Mouse (Mus musculus): Measurements from ENCODE around the gene Dnaaf3. TPM values are rescaled to one million over a fixed set of nuclear protein-coding genes. Genes with fewer than 3 reads are reported as not detected.
A peak's percentile ranks its signal among the peaks of the same experiment; 100 is the strongest.

Dnaaf3 gene
- total and polyA plus RNA-seq, 2 experiments from 2014 or later = 2.0 to 2.2 TPM

- DNase-seq = no peak
- H3K27ac ChIP-seq (ENCODE audit: low read depth, low read length) = no peak overlapping the region
- TF ChIP-seq CTCF (IDR thresholded peaks at IDR 0.05; ENCODE audit: low read depth) = no peak
- H3K27me3 ChIP-seq (ENCODE audit: insufficient read depth, low read length) = no peaks in the 10 kb centered on the region
- H3K4me3 ChIP-seq (ENCODE audit: low read depth, low read length) = no peak overlapping the region
- no peak for ATAC-seq
- H3K4me1 ChIP-seq (ENCODE audit: insufficient read depth) = 0 out of 2 replicates have a peak, but pooled peaks cover 4% of the 10 kb centered on the region
- H3K9ac ChIP-seq = no peak overlapping the region
- no peaks in the 10 kb centered on the region for H3K9me3 ChIP-seq (ENCODE audit: low read length)
- H3K36me3 ChIP-seq (ENCODE audit: insufficient read depth) = peaks cover 63% of the 10 kb centered on the region
- no peak overlapping the region for H3K4me2 ChIP-seq (ENCODE audit: low read depth)
- WGBS = 90% methylated on average over 12 of the region's 12 CpGs
Measured at GRCm38 (mm10) chr7:4482281-4482680, 50.0 kb downstream of the Dnaaf3 start.

- no peak overlapping the region for H3K27ac ChIP-seq (ENCODE audit: low read depth, low read length)
- peak; percentile 76 for TF ChIP-seq CTCF (IDR thresholded peaks at IDR 0.05; ENCODE audit: low read depth)
- ATAC-seq = peak; percentile 44
- no peak overlapping the region for H3K4me2 ChIP-seq (ENCODE audit: low read depth)
- no peak overlapping the region for H3K4me3 ChIP-seq (ENCODE audit: low read depth, low read length)
- DNase-seq = peak; percentile 53
- H3K27me3 ChIP-seq (ENCODE audit: insufficient read depth, low read length) = no peaks in the 10 kb centered on the region
- peaks cover 45% of the 10 kb centered on the region for H3K36me3 ChIP-seq (ENCODE audit: insufficient read depth)
- no peak overlapping the region for H3K9ac ChIP-seq
- WGBS = 26% methylated on average over 6 of the region's 6 CpGs
- 0 out of 2 replicates have a peak, but pooled peaks cover 4% of the 10 kb centered on the region for H3K4me1 ChIP-seq (ENCODE audit: insufficient read depth)
- H3K9me3 ChIP-seq (ENCODE audit: low read length) = no peaks in the 10 kb centered on the region
Measured at GRCm38 (mm10) chr7:4479674-4480073, 52.6 kb downstream of the Dnaaf3 start.

- Histone ChIP-seq H3K4me2 (ENCODE audit: low read depth) (peak overlapping the region; percentile 91), H3K36me3 (ENCODE audit: insufficient read depth) (peaks cover 37% of the 10 kb centered on the region), H3K9me3 (ENCODE audit: low read length) (no peaks in the 10 kb centered on the region), H3K9ac (peak overlapping the region; percentile 35; the same call in 1 of the 2 replicates), H3K4me3 (ENCODE audit: low read depth, low read length) (peak overlapping the region; percentile 37), H3K4me1 (ENCODE audit: insufficient read depth) (0 out of 2 replicates have a peak, but pooled peaks cover 4% of the 10 kb centered on the region), H3K27me3 (ENCODE audit: insufficient read depth, low read length) (no peaks in the 10 kb centered on the region; the same call in 1 of the 2 replicates), H3K27ac (ENCODE audit: low read depth, low read length) (no peak overlapping the region)
- 3% methylated on average over 16 of the region's 16 CpGs for WGBS
- ATAC-seq (peak; percentile 5; the same call in 1 of the 2 replicates), DNase-seq (peak; percentile 10)
- TF ChIP-seq CTCF (IDR thresholded peaks at IDR 0.05; ENCODE audit: low read depth) = no peak
Measured at GRCm38 (mm10) chr7:4478796-4479291, 53.4 kb downstream of the Dnaaf3 start.

GRCm38 (mm10) chr7:4478021-4478795, 54.0 kb downstream of the Dnaaf3 start:
- peak overlapping the region; percentile 35 for H3K9ac ChIP-seq
- peak overlapping the region; percentile 91 for H3K4me2 ChIP-seq (ENCODE audit: low read depth)
- DNase-seq = peak; percentile 74
- H3K4me1 ChIP-seq (ENCODE audit: insufficient read depth) = 0 out of 2 replicates have a peak, but pooled peaks cover 4% of the 10 kb centered on the region
- H3K27ac ChIP-seq (ENCODE audit: low read depth, low read length) = no peak overlapping the region
- TF ChIP-seq CTCF (IDR thresholded peaks at IDR 0.05; ENCODE audit: low read depth) = 0 out of 2 replicates have a peak, but pooled peaks have one; percentile 5
- WGBS = 3% methylated on average over 39 of the region's 39 CpGs
- peak; percentile 93 for ATAC-seq
- H3K27me3 ChIP-seq (ENCODE audit: insufficient read depth, low read length) = no peaks in the 10 kb centered on the region; the same call in 1 of the 2 replicates
- peaks cover 31% of the 10 kb centered on the region for H3K36me3 ChIP-seq (ENCODE audit: insufficient read depth)
- H3K9me3 ChIP-seq (ENCODE audit: low read length) = no peaks in the 10 kb centered on the region
- H3K4me3 ChIP-seq (ENCODE audit: low read depth, low read length) = peak overlapping the region; percentile 37

- no peak for TF ChIP-seq CTCF (IDR thresholded peaks at IDR 0.05; ENCODE audit: low read depth)
- no peak for ATAC-seq
- no peaks in the 10 kb centered on the region for H3K9me3 ChIP-seq (ENCODE audit: low read length)
- peaks cover 13% of the 10 kb centered on the region for H3K27me3 ChIP-seq (ENCODE audit: insufficient read depth, low read length)
- H3K4me3 ChIP-seq (ENCODE audit: low read depth, low read length) = no peak overlapping the region
- no peak overlapping the region for H3K9ac ChIP-seq
- H3K4me1 ChIP-seq (ENCODE audit: insufficient read depth) = 0 out of 2 replicates have a peak, but pooled peaks cover 2% of the 10 kb centered on the region
- WGBS = 8% methylated on average over 19 of the region's 19 CpGs
- no peaks in the 10 kb centered on the region for H3K36me3 ChIP-seq (ENCODE audit: insufficient read depth)
- H3K27ac ChIP-seq (ENCODE audit: low read depth, low read length) = no peak overlapping the region
- DNase-seq = no peak
- no peak overlapping the region for H3K4me2 ChIP-seq (ENCODE audit: low read depth)
Measured at GRCm38 (mm10) chr7:4473940-4474339, 58.3 kb downstream of the Dnaaf3 start.

Small RNA genes lying within 50 kb of the gene (microRNA-seq; reads per million reads assigned to microRNA genes)
- gene Gm23577 = 0 reads per million in 2 experiments

Other genes with a start within 250 kb of the Dnaaf3 start
- not detected in 2 replicates for gene Ncr1, start 194.7 kb downstream of the Dnaaf3 start, total RNA-seq (2014; rRNA removed)
- gene Ncr1, start 194.7 kb downstream of the Dnaaf3 start, polyA plus RNA-seq (2015; fragmentation: Nextera tagmentation; extraction: Ambion mirVana) = not detected in 2 replicates
- not detected in 2 replicates for gene Gp6, start 134.7 kb downstream of the Dnaaf3 start, total RNA-seq (2014; rRNA removed)
- gene Gp6, start 134.7 kb downstream of the Dnaaf3 start, polyA plus RNA-seq (2015; fragmentation: Nextera tagmentation; extraction: Ambion mirVana) = not detected in 2 replicates
- gene Rdh13, start 86.8 kb downstream of the Dnaaf3 start, total RNA-seq (2014; rRNA removed) = 73.9 and 84.5 TPM in 2 replicates
- gene Rdh13, start 86.8 kb downstream of the Dnaaf3 start, polyA plus RNA-seq (2015; fragmentation: Nextera tagmentation; extraction: Ambion mirVana) = 28.5 and 37.9 TPM in 2 replicates
- gene Eps8l1, start 71.8 kb downstream of the Dnaaf3 start, total RNA-seq (2014; rRNA removed) = 3.2 and 8.6 TPM in 2 replicates
- gene Eps8l1, start 71.8 kb downstream of the Dnaaf3 start, polyA plus RNA-seq (2015; fragmentation: Nextera tagmentation; extraction: Ambion mirVana) = 4.6 and 7.4 TPM in 2 replicates
- 94.2 and 100 TPM in 2 replicates for gene Ppp1r12c, start 30.8 kb downstream of the Dnaaf3 start, total RNA-seq (2014; rRNA removed)
- gene Ppp1r12c, start 30.8 kb downstream of the Dnaaf3 start, polyA plus RNA-seq (2015; fragmentation: Nextera tagmentation; extraction: Ambion mirVana) = 27.8 and 35.1 TPM in 2 replicates
- 0.77 and 2.9 TPM in 2 replicates for gene Tnnt1, start 16.1 kb downstream of the Dnaaf3 start, total RNA-seq (2014; rRNA removed)
- gene Tnnt1, start 16.1 kb downstream of the Dnaaf3 start, polyA plus RNA-seq (2015; fragmentation: Nextera tagmentation; extraction: Ambion mirVana) = 3.4 and 3.9 TPM in 2 replicates
- gene Tnni3, start 8.2 kb downstream of the Dnaaf3 start, total RNA-seq (2014; rRNA removed) = 0.62 and 3.6 TPM in 2 replicates
- 0.89 and 1.2 TPM in 2 replicates for gene Tnni3, start 8.2 kb downstream of the Dnaaf3 start, polyA plus RNA-seq (2015; fragmentation: Nextera tagmentation; extraction: Ambion mirVana)
- 170 and 231 TPM in 2 replicates for gene Syt5, start 15.1 kb upstream of the Dnaaf3 start, total RNA-seq (2014; rRNA removed)
- gene Syt5, start 15.1 kb upstream of the Dnaaf3 start, polyA plus RNA-seq (2015; fragmentation: Nextera tagmentation; extraction: Ambion mirVana) = 301 and 305 TPM in 2 replicates
- gene Ptprh, start 71.6 kb upstream of the Dnaaf3 start, total RNA-seq (2014; rRNA removed) = 0.54 and 2.9 TPM in 2 replicates
- gene Ptprh, start 71.6 kb upstream of the Dnaaf3 start, polyA plus RNA-seq (2015; fragmentation: Nextera tagmentation; extraction: Ambion mirVana) = 1.0 and 1.1 TPM in 2 replicates
- gene Tmem86b, start 99.0 kb upstream of the Dnaaf3 start, total RNA-seq (2014; rRNA removed) = 10.8 and 11.8 TPM in 2 replicates
- 0.64 and 0.70 TPM in 2 replicates for gene Tmem86b, start 99.0 kb upstream of the Dnaaf3 start, polyA plus RNA-seq (2015; fragmentation: Nextera tagmentation; extraction: Ambion mirVana)
- gene Ppp6r1, start 126.6 kb upstream of the Dnaaf3 start, total RNA-seq (2014; rRNA removed) = 89.3 and 99.1 TPM in 2 replicates
- gene Ppp6r1, start 126.6 kb upstream of the Dnaaf3 start, polyA plus RNA-seq (2015; fragmentation: Nextera tagmentation; extraction: Ambion mirVana) = 5.1 and 8.3 TPM in 2 replicates
- gene Hspbp1, start 152.6 kb upstream of the Dnaaf3 start, total RNA-seq (2014; rRNA removed) = 188 and 219 TPM in 2 replicates
- 206 and 214 TPM in 2 replicates for gene Hspbp1, start 152.6 kb upstream of the Dnaaf3 start, polyA plus RNA-seq (2015; fragmentation: Nextera tagmentation; extraction: Ambion mirVana)
- gene Brsk1, start 158.2 kb upstream of the Dnaaf3 start, total RNA-seq (2014; rRNA removed) = 188 and 205 TPM in 2 replicates
- 4.6 and 6.2 TPM in 2 replicates for gene Brsk1, start 158.2 kb upstream of the Dnaaf3 start, polyA plus RNA-seq (2015; fragmentation: Nextera tagmentation; extraction: Ambion mirVana)
- gene Tmem150b, start 192.8 kb upstream of the Dnaaf3 start, total RNA-seq (2014; rRNA removed) = not detected in 2 replicates
- gene Tmem150b, start 192.8 kb upstream of the Dnaaf3 start, polyA plus RNA-seq (2015; fragmentation: Nextera tagmentation; extraction: Ambion mirVana) = 0.18 TPM in 1 of 2 replicates, not detected in the other
- gene Kmt5c, start 207.7 kb upstream of the Dnaaf3 start, total RNA-seq (2014; rRNA removed) = 36.8 and 59.1 TPM in 2 replicates
- gene Kmt5c, start 207.7 kb upstream of the Dnaaf3 start, polyA plus RNA-seq (2015; fragmentation: Nextera tagmentation; extraction: Ambion mirVana) = 32.3 and 35.1 TPM in 2 replicates
- 3.8 and 4.8 TPM in 2 replicates for gene Cox6b2, start 220.6 kb upstream of the Dnaaf3 start, total RNA-seq (2014; rRNA removed)
- gene Cox6b2, start 220.6 kb upstream of the Dnaaf3 start, polyA plus RNA-seq (2015; fragmentation: Nextera tagmentation; extraction: Ambion mirVana) = 19.8 and 23.3 TPM in 2 replicates
- gene Fam71e2, start 238.8 kb upstream of the Dnaaf3 start, total RNA-seq (2014; rRNA removed) = not detected in 2 replicates
- not detected in 2 replicates for gene Fam71e2, start 238.8 kb upstream of the Dnaaf3 start, polyA plus RNA-seq (2015; fragmentation: Nextera tagmentation; extraction: Ambion mirVana)